Mouse (Mus musculus): ENCODE data around the gene Rcl1.

Gene Rcl1

GRCm38 (mm10) chr19:29113746-29114649 is 12.8 kb downstream of the Rcl1 start:
- DNase-seq (ENCODE audit: low read depth) = no peak

DNA sequence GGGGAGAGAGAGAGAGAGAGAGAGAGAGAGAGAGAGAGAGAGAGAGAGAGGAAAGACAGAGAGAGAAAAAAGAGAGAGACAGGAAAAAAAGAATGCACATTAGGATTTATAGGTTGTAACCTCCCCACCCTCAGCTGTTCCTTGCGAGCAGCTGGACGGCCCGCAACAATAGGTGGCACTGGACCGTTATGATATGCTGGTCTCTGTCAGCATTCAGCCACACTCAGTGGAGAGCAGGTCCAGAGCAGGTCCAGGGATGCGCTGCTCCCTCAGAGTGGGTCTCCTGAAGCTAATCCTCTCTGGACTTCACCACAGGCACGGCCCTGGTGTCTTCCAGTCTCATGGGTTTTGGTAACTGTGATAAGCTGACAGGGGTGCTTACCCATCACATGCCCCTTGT is 15.6 kb downstream of the Rcl1 start:
- DNase-seq (ENCODE audit: low read depth) = no peak

GRCm38 (mm10) chr19:29118196-29118595 is 17.0 kb downstream of the Rcl1 start:
- DNase-seq (ENCODE audit: low read depth) = no peak

- DNase-seq (ENCODE audit: low read depth) = no peak
Measured at GRCm38 (mm10) chr19:29120311-29120710, 19.1 kb downstream of the Rcl1 start.

GRCm38 (mm10) chr19:29121394-29121793 is 20.2 kb downstream of the Rcl1 start:
- no peak for DNase-seq (ENCODE audit: low read depth)

DNA sequence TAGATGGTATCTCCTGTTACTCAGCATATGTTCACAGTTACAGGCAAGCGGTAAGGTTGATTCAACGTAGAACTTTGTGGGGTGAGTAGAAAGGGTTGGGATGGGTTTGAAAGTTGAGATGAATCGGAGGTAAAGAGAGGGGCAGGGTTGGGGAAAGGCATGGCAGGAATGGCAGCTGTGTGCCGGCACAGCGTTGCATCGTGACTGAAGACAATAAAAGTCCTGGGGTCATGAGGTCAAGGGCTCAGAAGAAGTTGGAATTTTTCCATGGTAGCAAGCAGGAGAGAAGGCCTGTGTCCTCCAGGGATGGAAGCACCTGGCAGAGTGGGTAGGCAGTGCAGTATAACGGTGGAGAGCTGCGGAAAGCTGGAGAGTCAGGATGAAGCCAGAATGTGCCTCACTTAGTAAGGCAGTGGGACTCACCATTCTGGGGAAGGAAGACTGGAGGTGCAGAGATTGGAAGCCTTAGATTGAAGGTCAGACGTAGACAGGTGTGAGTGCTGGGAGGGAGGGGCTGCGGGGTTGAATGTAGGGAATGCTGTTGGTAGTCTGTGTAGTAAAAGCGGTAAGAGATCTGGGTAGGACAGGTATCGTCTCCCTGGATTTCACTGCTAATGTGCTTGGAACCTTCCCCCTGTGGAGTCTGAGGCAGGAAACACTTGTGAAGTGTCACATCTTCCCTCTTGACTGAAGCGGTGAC is 23.9 kb downstream of the Rcl1 start:
- DNase-seq (ENCODE audit: low read depth) = no peak

- DNase-seq (ENCODE audit: low read depth) = no peak
Measured at GRCm38 (mm10) chr19:29126347-29127015, 25.3 kb downstream of the Rcl1 start.

GRCm38 (mm10) chr19:29127331-29127730 is 26.2 kb downstream of the Rcl1 start:
- no peak for DNase-seq (ENCODE audit: low read depth)

DNA sequence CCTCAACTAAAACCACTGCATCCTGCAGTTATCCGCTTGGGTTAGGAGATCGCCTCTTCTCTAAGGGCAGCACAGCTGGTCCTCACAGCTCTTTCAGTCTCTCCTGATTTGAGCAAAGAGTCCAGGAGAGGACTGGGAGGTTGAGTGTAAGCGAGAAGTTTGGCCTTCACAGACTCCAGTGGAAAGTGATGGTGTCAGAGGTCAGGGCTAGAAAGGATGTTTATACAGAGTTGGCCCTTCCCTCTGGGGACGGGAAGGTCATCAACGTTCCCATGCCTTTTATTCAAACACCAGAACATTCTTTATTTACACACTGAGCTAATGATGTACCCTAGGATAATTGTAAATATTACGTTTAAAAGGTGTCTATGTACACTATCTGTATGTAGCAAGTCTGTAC is 27.0 kb downstream of the Rcl1 start:
- no peak for DNase-seq (ENCODE audit: low read depth)

DNA sequence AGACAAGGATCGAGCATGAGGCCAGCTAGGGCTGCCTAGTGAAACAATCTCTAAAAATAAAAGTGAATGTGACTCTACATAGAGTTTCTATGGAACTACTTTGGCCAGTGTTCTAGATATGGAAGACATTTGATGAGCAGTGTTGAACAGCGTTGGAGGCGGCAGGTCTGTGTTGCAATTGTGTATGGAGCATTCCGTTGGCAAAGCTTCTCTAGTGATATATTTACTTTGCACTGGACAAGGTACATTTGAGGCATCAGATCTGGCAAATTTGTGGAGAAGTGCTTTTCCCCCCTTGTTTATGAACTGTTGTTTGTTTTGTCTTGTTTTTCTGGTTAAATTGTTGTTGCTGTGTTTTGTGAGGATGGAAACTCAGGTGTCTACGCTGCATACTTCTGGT is 28.4 kb downstream of the Rcl1 start:
- no peak for DNase-seq (ENCODE audit: low read depth)

GRCm38 (mm10) chr19:29131171-29131570 is 30.0 kb downstream of the Rcl1 start:
- no peak for DNase-seq (ENCODE audit: low read depth)

GRCm38 (mm10) chr19:29134293-29134692 is 33.1 kb downstream of the Rcl1 start:
- DNase-seq (ENCODE audit: low read depth) = no peak

- no peak for DNase-seq (ENCODE audit: low read depth)
Measured at GRCm38 (mm10) chr19:29135172-29135736, 34.1 kb downstream of the Rcl1 start.

- DNase-seq (ENCODE audit: low read depth) = no peak
Measured at GRCm38 (mm10) chr19:29138546-29139270, 37.5 kb downstream of the Rcl1 start.

DNA sequence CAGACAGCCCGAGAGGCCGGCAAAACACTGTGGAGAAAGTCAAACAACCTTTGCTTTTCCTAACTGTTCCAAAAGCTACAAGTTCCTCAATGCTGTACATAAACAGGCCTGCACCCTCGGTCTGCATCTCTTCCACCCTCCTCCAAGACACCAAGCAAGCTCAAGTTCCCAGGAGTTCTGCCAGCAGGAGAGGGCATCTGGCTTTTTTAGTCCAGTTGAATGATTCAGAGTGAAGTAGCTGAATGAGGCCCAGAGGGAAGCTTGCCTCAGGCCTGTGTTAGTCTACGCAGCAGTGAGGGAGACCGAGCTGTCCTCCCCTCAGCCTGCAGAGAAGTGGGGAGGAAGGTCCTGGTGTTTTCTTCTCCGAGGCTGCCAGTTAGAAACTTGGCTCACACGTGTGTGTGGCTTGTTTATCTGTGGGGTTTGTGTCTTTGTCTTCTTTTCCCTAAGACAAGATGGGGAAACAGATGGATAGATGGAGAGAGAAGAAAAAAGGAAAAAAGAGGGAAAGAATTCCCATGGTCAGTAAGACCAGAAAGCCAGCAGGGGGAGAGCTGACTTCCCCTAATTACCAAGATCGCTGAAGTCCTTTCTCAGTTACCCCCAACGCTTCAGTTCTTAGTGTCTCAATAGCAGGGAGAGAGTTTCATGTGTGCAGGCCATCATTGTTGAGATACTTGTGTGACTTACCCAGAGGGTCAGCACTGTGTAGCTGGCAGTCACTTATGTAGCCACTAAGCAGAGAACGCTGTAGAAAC is 38.7 kb downstream of the Rcl1 start:
- no peak for DNase-seq (ENCODE audit: low read depth)

GRCm38 (mm10) chr19:29140933-29141332 is 39.8 kb downstream of the Rcl1 start:
- no peak for DNase-seq (ENCODE audit: low read depth)

- no peak for DNase-seq (ENCODE audit: low read depth)
Measured at GRCm38 (mm10) chr19:29142307-29142706, 41.1 kb downstream of the Rcl1 start.

DNA sequence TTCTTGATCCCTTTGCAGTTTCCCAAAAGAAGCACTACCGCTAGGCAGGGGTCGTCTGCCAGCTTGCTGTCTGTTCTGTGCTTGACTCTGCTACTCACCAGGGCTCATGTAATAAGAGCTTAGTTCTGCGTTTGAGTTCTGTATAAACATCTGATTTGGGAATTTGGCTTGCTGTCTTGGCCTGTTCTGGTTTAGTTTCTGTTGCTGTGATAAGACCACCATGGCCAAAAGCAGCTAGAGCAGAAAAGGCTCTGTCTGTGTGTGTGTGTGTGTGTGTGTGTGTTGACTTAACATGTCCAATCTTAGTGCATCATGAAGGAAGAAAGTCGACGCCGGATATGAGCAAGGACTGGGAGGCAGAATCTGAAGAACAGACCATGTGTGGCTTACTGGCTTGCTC is 44.2 kb downstream of the Rcl1 start:
- DNase-seq (ENCODE audit: low read depth) = no peak

- DNase-seq (ENCODE audit: low read depth) = no peak
Measured at GRCm38 (mm10) chr19:29146820-29147219, 45.6 kb downstream of the Rcl1 start.

- DNase-seq (ENCODE audit: low read depth) = no peak
Measured at GRCm38 (mm10) chr19:29149583-29149982, 48.4 kb downstream of the Rcl1 start.

DNA sequence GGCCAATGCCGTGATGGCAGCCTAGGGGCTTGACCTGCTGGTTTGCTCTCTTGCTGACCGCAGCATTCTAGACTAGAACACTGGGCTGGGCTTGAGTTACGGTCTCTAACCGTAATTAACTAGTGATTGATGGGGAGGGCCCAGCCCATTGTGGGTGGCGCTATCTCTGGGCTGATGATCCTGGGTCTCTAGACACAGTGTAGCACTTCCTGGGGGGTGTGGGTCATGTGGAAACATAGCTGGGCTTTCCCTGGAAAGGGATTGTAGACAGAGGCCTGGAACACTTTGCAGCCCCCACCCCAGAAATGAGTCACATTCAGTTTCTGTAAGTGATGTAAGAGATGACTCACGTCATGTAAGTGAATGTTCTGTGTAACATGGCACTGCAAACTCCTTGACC is 48.9 kb downstream of the Rcl1 start:
- DNase-seq (ENCODE audit: low read depth) = no peak
